Mouse (Mus musculus): ENCODE data around the gene Insc.

GRCm38 (mm10) chr7:114832257-114832940 lies 88.9 kb downstream of the Insc start:
- TF ChIP-seq CTCF (IDR thresholded peaks at IDR 0.05; ENCODE audit: extremely low read depth, insufficient read length, insufficient replicate concordance, low read depth, low read length) = no peak
- no peak for TF ChIP-seq POLR2A (IDR thresholded peaks at IDR 0.05; ENCODE audit: low read depth, low read length)

Data from small intestine, adult 2 months (tissue).